Mouse (Mus musculus) kidney, adult 2 months (tissue): ENCODE data around the gene Fktn.

Experiments used
- CTCF ChIP-seq: fragments of 200-500 bp; conservative IDR thresholded peaks from 2 replicates; pipeline ENCODE4 v1.5.1; 2011; ENCODE audit warnings: low read depth, mild to moderate bottlenecking, control low read depth, low read length, moderate library complexity, mixed read lengths; ENCODE audit not compliant: insufficient read depth, insufficient read length
- POLR2A ChIP-seq: fragments of 200-500 bp; IDR thresholded peaks from one replicate; pipeline ENCODE4 v1.6.1; 2011; ENCODE audit warnings: low read depth, low read length, control low read depth

GRCm38 (mm10) chr4:53738956-53739616 is 25.3 kb downstream of the Fktn start:
- no peak for TF ChIP-seq CTCF
- TF ChIP-seq POLR2A, result no peak
